Mouse (Mus musculus): ENCODE data around the gene Hba-a1.
"Not testable (repeated sequence)": the region's sequence is repeated elsewhere in the genome, so short reads cannot be mapped to it uniquely, and the experiment has no call there.

Gene Hba-a1

DNA sequence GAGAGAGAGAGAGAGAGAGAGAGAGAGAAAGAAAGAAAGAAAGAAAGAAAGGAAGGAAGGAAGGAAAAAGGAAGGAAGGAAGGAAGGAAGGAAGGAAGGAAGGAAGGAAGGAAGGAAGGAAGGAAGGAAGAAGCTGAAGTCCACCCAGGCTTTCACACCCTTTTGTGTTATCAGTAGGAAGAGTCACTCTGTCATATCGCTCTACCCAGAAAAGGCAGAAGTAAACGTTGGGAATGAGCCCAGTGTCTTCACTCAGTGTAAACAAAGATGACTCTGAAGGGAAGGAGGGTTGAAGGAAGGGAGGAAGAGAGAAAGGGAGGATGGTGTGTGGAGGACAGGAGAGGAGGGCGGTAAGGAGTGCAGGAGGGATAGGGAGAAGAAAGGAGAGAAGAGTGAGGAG, 10.2 kb downstream of the Hba-a1 start:
- DNase-seq (ENCODE audit: low spot score in 2 of 2), result not testable (repeated sequence)

DNA sequence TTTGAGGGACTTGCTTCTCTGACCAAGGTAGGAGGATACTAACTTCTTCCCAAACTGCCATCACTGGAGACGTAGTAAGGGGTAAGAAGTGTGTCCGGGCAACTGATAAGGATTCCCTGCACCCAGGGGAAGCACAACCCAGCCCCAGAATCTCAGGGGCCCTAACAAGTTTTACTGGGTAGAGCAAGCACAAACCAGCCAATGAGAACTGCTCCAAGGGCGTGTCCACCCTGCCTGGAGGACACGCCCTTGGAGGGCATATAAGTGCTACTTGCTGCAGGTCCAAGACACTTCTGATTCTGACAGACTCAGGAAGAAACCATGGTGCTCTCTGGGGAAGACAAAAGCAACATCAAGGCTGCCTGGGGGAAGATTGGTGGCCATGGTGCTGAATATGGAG, 12.9 kb downstream of the Hba-a1 start, which contains the start of gene Hba-a2:
Hba-a2 (plus strand) TSS at position 287 of the 400 bp plus-strand sequence.
- DNase-seq (ENCODE audit: low spot score in 2 of 2), result not testable (repeated sequence)

DNA sequence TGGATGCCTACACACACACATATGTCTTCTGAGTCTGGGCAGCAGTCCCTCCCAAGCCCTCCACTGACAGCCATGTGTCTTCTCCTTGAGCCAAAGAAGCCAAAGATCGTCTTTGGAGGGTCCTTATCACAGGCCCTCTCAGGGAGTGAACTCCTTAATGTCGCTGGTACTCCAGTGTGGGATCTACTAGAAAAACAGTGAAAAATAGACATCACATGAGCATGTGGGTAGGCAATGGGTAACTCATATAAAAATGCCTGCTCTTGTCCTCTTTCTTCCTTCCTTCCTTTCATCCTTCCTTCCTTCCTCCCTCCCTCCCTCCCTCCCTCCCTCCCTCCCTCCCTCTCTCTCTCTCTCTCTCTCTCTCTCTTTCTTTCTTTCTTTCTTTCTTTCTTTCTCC, 14.1 kb downstream of the Hba-a1 start:
- not testable (repeated sequence) for DNase-seq (ENCODE audit: low spot score in 2 of 2)

DNA sequence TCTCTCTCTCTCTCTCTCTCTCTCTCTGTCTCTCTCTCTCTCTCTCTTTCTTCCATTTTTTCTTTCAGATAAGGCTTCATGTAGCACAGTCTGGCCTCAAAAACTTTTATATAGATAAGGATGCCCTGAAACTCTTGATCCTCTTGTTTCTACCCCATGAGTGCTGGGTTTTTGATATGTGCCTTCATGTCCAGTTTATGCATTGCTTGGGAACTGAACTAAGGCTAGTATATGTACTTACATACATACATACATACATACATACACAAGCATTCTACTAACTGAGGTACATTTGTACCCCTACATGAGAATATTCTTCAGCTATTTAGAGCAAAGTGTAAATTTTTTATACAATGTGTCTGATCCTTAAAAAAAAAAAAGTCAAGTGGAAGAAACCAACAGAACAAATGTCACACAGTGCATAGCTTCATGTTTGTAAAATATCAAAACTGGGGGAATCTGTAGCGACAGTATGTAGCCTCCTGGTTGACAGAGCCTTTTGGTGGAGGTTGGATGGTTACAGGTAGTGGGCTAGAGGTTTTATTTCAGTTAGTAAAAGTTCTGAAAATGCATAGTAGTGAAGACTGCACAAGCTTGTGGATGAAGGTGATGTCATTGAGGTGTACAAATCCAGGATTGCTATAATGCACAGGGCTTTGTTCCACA, 14.7 kb downstream of the Hba-a1 start:
- DNase-seq (ENCODE audit: low spot score in 2 of 2), result no peak

DNA sequence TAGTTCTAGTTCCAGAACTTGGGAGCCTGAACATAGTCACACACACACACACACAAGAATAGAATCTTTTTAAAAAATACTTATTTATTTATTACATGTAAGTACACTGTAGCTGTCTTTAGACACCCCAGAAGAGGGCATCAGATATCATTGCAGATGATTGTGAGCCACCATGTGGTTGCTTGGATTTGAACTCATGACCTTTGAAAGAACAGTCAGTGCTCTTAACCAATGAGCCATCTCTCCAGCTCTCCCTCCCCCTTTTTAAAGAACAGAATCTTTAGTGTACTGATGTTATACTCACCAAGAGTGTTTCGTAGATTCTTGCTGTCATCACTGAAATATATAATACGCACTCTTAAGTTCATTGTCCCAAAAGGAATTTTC, 15.2 kb downstream of the Hba-a1 start:
- DNase-seq (ENCODE audit: low spot score in 2 of 2), result no peak

DNA sequence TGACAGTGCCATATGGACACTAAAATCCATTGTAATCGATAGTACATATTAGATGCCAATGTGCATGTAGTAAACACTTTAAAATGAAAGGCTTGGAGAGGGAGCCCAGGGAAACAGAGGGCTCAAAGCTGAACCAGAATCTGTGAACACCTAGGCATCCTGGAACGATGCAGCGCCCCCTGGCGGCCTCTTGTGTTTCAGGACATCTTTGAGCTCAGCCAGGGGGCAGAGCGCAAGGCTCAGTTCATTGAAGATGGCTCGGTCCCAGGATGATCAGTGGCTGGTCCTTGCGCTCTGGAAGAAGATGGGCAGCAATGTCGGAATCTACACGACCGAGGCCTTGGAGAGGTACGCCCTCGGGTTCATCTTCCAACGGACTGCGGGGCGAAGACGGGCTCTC, 16.6 kb downstream of the Hba-a1 start, which contains the start of gene Hbq1a:
Hbq1a (plus strand) TSS at position 205 of the 400 bp plus-strand sequence.
- DNase-seq (ENCODE audit: low spot score in 2 of 2), result peak; percentile 35 to 58

DNA sequence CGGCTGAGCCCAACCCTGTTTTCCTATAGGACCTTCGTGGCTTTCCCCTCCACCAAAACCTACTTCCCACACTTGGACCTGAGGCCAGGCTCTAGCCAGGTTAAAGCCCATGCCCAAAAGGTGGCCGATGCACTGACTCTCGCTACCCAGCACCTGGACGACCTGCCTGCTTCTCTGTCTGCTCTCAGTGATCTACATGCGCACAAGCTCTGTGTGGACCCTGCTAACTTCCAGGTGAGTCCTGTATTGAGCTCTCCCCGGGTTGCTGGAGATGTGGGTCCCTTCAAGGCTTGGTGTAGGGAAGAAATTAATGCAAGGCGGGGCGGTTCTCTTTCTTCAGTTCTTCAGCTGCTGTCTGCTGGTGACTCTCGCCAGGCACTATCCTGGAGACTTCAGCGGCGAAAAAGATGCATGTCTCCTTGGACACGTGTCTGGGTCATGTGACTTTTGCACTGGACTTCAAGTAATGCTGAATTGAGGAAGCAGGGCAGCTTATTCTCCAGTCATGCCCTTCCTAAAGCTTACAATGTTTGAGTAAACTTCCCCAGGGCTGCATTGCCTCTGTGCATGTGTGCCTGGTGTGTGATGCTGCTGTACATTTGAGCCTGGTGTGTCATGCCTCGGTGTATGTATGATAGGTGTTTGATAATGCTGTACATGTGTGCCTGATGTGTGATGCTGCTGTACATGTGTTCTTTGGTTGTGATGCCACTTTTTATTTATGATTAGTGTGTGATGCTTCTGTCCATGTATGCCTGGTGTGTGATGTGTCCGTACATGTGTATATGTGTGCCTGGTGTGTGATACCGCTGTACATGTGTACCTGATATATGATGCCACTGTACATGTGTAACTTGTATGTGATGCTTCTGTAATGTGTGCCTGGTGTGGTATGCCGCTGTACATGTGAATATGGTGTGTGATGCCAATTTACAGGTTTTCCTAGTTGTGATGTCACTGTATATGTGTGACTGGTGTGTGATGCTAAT, 17.3 kb downstream of the Hba-a1 start:
- no peak for DNase-seq (ENCODE audit: low spot score in 2 of 2)

DNA sequence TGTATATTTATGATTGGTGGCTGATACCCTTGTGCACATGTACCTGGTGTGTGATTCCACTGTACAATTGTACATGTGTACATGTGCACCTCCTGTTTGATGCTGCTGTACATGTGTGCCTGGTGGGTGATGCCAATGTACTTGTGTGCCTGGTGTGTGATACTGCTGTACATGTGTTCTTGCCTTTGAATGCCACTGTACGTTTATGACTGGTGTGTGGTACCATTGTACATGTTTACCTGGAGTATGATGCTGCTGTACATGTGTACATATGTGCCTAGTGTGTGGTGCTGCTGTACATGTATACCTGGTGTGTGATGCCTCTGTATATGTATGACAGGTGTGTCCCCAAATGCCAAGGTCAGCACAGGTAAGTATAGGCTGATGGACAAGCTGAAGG, 18.2 kb downstream of the Hba-a1 start:
- no peak for DNase-seq (ENCODE audit: low spot score in 2 of 2)

DNA sequence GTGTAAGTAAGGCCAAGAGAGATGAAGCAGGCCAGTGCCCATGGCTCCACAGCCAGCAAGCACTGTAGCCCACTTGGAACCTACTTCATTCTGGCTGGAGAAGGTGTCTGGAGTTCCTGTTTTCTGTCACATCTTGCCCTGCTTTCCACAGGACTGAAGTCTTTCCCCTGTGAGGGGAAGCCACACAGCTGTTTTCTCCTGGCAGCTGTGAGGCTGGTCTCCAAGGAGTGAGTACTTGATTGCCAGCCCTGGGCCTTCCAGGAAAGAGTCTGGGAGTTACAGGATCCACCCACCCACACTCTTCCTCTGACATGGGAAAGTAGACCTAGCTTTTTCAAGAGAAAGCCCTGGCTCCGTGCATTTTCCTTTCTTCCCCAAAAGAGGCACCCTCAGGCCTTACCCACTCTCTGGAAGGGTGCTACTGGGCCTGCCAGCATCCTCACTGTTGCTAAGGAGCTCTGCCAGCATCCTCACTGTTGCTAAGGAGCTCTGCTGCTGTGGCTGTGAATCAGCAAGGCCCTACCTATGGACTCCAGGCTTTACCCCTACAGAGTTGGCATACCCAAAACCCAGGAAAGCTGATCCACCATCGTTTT, 19.6 kb downstream of the Hba-a1 start:
- DNase-seq (ENCODE audit: low spot score in 2 of 2), result peak; percentile 34 to 48

DNA sequence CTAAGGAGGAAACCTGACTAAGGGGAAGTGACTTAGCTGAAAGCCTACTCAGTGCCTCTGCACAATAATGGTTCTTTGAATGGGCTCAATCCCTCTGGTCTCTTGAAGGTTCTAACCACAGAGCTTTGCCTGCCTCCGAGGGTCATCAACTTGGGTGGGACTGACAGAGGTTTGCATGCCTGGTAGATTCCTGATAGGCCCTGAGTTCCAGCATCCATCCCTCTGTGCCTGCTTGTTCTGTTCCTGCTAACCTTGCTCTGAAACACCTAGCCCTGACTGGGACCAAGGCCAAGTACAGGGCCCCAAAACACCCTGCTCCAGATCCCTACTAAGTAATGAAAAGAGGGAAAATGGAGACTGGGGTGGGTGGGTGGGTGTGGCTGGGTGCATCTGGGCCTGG, 20.1 kb downstream of the Hba-a1 start:
- DNase-seq (ENCODE audit: low spot score in 2 of 2), result no peak

DNA sequence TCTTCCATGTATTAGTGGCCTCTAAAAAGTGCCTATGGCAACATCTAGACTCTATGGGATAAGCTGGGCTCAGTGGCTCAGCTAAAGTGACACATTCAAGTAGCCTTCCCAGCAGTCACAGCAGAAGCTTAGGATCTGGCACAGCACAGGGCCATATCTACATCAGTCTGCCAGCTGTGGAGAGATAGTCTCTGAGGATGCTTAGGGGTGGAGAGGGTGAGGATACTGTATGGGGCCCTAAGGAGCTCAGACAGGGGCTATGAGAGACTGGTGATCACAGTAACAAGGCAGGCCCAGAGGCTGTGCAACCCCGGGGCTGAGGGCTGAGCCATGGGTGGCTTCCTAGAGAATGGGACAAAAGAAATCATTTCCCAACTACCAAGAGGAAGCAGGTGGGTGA, 23.7 kb downstream of the Hba-a1 start:
- no peak for DNase-seq (ENCODE audit: low spot score in 2 of 2)

DNA sequence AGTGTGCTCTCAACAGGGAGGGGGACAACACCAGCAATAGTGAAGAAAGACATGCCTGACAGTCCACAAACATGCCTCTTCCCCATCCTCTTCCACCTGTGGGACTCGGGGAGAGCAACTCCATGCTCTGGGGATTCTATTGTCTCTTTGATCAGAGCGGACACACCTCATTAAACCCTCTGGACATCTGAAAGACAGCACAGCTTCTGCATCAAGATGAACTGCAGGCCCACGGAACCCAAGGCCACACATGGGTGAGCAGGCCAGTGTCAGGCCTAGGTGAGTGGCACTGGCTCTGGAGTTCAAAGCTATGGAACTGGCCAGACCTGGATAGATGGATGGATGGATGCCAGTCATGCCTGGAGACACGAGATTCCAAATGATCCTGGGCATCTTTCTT, 26.1 kb downstream of the Hba-a1 start:
- no peak for DNase-seq (ENCODE audit: low spot score in 2 of 2)

DNA sequence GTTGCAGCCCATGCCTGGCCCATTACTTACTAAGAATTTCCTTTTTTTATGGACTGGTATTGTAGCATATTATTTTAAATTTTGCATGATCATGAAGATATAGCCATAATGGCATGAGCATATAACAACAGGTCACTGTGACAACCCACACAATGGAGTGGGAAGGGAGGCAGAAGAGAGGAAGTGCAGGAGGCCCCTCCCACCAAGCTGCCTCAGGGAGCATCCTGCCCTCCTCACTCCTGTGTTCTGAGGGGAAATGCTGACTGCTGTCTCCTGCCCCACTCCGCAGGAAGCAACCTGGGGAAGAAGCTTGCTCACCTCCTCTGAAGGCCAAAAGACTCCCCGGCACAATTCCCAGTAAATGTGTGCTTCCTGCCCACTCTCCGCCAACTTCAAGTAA, 26.6 kb downstream of the Hba-a1 start:
- no peak for DNase-seq (ENCODE audit: low spot score in 2 of 2)

DNA sequence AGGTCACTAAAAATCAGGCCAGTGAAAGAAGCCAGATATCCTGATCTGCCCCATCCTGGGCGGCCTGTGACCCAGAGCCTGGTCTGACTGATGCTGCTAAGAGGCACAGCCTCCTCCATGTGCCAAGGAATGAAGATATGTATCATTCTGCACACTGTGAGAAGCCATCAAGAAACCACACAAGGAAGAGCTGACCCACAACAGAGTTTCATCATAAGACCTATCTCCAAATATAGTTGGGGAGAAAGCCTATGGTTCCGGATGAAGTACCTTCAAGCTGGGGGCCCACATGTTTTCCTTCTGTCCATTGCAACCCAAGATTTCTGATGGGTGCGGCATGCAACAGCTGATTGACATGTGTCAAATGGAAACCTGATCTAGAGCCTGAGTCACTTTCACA, 32.7 kb downstream of the Hba-a1 start:
- no peak for DNase-seq (ENCODE audit: low spot score in 2 of 2)

DNA sequence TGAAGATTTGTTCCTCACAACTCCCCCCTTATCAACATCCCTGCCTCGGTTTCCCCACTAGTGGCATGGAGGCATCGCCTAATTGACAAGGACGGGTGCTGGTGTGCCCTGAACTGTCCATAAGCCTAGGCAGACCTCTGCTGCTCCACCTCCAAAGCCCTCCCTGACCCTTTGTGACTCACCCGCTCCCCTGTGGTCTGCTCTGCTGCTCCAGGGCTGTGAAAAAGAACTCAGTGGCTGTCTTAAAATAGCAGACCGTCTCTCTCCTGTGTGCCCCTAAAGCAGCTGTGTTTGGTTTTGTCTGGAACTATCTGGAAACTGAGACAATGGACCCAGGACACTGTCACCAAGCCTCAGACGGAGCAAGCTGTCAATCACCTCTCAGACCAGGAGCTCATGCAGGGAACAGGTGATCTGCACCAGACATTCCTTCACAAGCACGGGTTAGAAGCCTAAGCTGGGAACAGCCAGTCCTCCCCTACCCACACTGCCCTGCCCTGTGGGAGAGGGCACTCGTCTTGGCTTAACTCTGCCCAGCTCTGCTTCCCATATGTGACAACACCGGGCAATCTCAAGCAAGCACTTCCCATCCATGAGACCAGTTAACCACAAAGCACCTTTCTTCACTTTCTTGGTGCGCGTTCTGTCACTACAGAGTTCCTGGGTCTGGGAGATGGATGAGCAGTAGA, 37.3 kb downstream of the Hba-a1 start:
- no peak for DNase-seq (ENCODE audit: low spot score in 2 of 2)

DNA sequence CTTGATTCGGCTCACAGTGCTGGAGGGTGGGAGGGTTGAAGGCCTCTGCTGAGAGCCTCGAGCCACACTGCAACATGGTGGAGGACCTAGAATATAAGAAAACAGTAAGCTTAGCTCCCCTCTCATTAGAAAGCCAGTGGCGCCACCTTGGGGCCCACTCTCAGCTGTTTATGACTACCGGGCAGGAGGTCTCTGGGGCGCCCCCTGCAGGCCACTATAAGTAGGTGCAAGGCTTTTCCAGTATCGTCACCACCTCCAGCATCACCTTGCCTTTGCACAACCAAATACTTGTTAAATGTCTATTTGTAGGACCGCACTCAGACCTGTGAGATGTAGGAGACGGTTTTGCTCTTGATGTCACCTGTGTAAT, 37.9 kb downstream of the Hba-a1 start:
- DNase-seq (ENCODE audit: low spot score in 2 of 2), result peak; percentile 45 to 63

DNA sequence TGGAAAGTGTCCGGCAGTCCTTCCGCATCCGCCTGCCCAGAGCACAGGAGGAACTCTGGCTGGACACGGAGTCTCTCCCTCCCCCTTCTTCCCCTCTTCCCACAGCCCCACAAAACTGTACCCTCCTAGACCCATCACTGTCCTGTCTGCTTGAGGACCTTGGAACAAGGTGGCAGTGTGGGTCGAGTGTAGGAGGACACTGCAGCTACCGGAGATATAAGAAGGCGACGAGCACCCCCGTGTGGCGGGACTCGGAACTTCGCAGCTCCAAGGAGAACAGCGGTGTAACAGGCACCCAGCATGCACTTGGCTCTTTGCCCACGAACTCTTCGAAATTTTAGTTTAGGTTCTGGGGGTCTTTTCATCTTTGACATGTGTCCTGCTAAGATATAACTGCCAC, 41.3 kb downstream of the Hba-a1 start:
- DNase-seq (ENCODE audit: low spot score in 2 of 2), result peak; percentile 72 to 78

DNA sequence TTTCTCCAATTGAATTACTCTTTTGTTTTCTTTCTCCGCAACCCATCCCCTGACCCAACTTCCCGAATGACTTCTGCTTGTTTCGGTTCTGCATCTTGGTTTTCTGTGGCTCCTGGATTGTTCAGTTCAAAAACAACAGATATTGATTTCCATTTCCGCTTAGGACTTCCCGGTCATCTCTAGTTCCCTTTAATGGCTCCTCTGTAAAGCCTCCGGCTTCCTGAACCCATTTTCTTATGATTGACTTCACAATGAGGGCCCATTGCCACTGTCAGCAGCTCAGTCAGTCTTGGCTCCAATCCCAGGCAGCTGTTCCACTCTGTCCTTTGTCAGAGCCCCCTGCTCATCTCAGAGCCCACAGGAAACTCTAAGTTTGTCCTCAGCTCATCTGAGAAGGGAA, 47.8 kb downstream of the Hba-a1 start:
- DNase-seq (ENCODE audit: low spot score in 2 of 2), result no peak

DNA sequence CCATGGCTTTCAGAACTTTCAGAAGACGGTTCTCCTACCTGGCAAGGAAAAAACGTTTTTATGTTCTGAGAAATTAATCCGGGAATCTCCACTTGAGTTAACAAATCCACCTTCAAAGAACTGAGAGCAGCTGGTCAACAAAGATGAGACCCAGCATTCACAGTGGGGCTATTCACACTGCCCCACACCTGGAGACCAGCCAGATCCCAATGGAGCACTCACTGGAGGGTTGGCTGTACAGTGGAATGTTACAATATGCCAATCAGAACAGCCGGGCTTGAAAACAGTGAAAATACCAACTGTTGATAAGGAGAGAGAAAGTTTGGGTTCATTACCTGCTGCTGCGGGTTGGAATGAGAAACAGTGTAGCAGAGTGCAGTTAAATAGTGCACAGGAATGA, 48.5 kb downstream of the Hba-a1 start:
- no peak for DNase-seq (ENCODE audit: low spot score in 2 of 2)

DNA sequence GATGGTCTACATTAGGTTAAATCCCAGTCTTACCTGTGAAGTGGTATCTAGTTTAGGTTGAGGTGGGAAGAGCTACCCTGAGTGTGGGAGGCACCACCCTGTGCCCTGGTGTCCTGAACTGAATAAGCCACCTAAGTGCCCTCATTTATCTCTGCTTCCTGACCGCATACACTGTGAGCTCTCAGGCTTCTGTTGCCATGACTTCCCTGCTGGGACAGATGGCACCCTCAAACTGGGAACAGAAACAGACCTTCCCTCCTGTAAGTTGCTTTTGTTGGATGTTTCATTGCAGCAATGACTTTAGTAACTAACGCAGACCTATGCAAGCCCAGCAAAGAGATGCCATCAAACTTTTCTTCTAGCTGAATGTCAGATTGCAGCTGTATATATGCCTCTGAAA, 49.9 kb downstream of the Hba-a1 start:
- no peak for DNase-seq (ENCODE audit: low spot score in 2 of 2)

All from right cerebral cortex, postnatal 36 days (tissue).